ENCODE assay signal across 9 mouse cellular contexts in genomic region chr4:155069191-155069590, GRCm38 (mm10). TPM values are rescaled to one million over a fixed set of nuclear protein-coding genes. Genes with fewer than 3 reads are reported as not detected.
DNase-seq lines count a peak whose midpoint lies in the region; ATAC-seq and TF ChIP-seq lines count a peak whose summit lies in the region.
"Had no signal": no experiment of that assay in that cellular context is flagged by ENCODE, and none has a peak within 500 bp of the region (broad histone marks: within the 10 kb centered on the region; RNA-seq: fewer than 3 reads in every experiment).

No protein-coding gene starts in this region.

- WGBS in heart, embryonic 12.5 days, result 86% methylated on average over 6 of the region's 6 CpGs
- WGBS in lung, postnatal 0 days, result 87% methylated on average over 6 of the region's 6 CpGs

- H3K4me1 ChIP-seq in heart, embryonic 12.5 days (replicated peaks), result peaks cover 16% of the 10 kb centered on the region
- H3K4me1 ChIP-seq in lung, postnatal 0 days (ENCODE audit: insufficient read depth, low read depth, low read length), result peaks cover 6% of the 10 kb centered on the region
- peaks cover 2% of the 10 kb centered on the region for H3K4me1 ChIP-seq in cortical plate, adult 2 months (ENCODE audit: control insufficient read depth, insufficient read depth, low read length)

- no peak for ATAC-seq in heart, embryonic 12.5 days (ENCODE audit: insufficient number of reproducible peaks, low FRiP score)
- no peak for ATAC-seq in lung, postnatal 0 days

- DNase-seq in heart, adult 9 months (ENCODE audit: low spot score in 2 of 2), result no peak
- no peak for DNase-seq in lung, postnatal 0 days (ENCODE audit: low spot score)
- DNase-seq in lung, postnatal 14 days, result no peak
- peak; percentile 49 for DNase-seq in MN1 (ENCODE audit: low spot score)
- DNase-seq in spleen, adult 18-20 months, result no peak
- DNase-seq in ovary, postnatal 14 days (ENCODE audit: low spot score), result no peak
- DNase-seq: adrenal gland, postnatal 36 days had no signal

- H3K4me3 ChIP-seq in heart, embryonic 12.5 days, result no peak overlapping the region
- H3K4me3 ChIP-seq in lung, postnatal 0 days (ENCODE audit: low read depth, low read length), result no peak overlapping the region
- H3K4me3 ChIP-seq in cortical plate, adult 2 months (ENCODE audit: insufficient read depth, low read length), result no peak overlapping the region

- peak; percentile 55 for TF ChIP-seq CTCF in lung, postnatal 0 days (IDR thresholded peaks at IDR 0.05)
- peak; percentile 37 for TF ChIP-seq CTCF in cortical plate, adult 2 months (IDR thresholded peaks at IDR 0.05; ENCODE audit: extremely low read depth, insufficient read depth, low read length)

- H3K9ac ChIP-seq in heart, embryonic 12.5 days, result peak overlapping the region; percentile 14; the same call in 1 of the 2 replicates
- no peak overlapping the region for H3K9ac ChIP-seq in lung, postnatal 0 days (replicated peaks; ENCODE audit: low read depth)

- H3K27ac ChIP-seq in heart, embryonic 12.5 days (ENCODE audit: poor library complexity, severe bottlenecking), result no peak overlapping the region
- no peak overlapping the region for H3K27ac ChIP-seq in lung, postnatal 0 days (ENCODE audit: low read length)
- H3K27ac ChIP-seq in cortical plate, adult 2 months (ENCODE audit: insufficient read depth, low read length), result no peak overlapping the region

- no peak overlapping the region for H3K4me2 ChIP-seq in heart, embryonic 12.5 days
- H3K4me2 ChIP-seq in lung, postnatal 0 days (replicated peaks; ENCODE audit: low read depth, low read length), result no peak overlapping the region

- TF ChIP-seq EP300 in lung, postnatal 0 days (IDR thresholded peaks at IDR 0.05), result no peak

- no peaks in the 10 kb centered on the region for H3K27me3 ChIP-seq in heart, embryonic 12.5 days (replicated peaks)
- no peaks in the 10 kb centered on the region for H3K27me3 ChIP-seq in lung, postnatal 0 days (replicated peaks; ENCODE audit: insufficient read depth, low read length)

- peaks cover 58% of the 10 kb centered on the region for H3K36me3 ChIP-seq in heart, embryonic 12.5 days
- H3K36me3 ChIP-seq in lung, postnatal 0 days (ENCODE audit: insufficient read depth, low read length), result peaks cover 28% of the 10 kb centered on the region

- no peaks in the 10 kb centered on the region for H3K9me3 ChIP-seq in heart, embryonic 12.5 days (replicated peaks)
- H3K9me3 ChIP-seq in lung, postnatal 0 days (ENCODE audit: low read length), result no peaks in the 10 kb centered on the region

- no peak for TF ChIP-seq POLR2A in cortical plate, adult 2 months (IDR thresholded peaks at IDR 0.05; ENCODE audit: extremely low read depth, insufficient read depth, low read length)

RNA-seq across cellular contexts. Expression of gene Pex10, which starts 2.4 kb away (rescaled TPM):
- 15.3 and 15.9 TPM in 2 replicates for polyA plus RNA-seq in heart, embryonic 12.5 days (2016; fragmentation: Nextera tagmentation; extraction: Ambion mirVana)
- 17.5 and 19.4 TPM in 2 replicates for polyA plus RNA-seq in lung, postnatal 0 days (2015; fragmentation: Nextera tagmentation; extraction: Ambion mirVana)
- polyA plus RNA-seq in cortical plate, adult 2 months (2012; rRNA removed), result 17.8 and 19.5 TPM in 2 replicates

RNA-seq across cellular contexts. Expression of gene Plch2, which starts 12.6 kb away (rescaled TPM):
- polyA plus RNA-seq in heart, embryonic 12.5 days (2016; fragmentation: Nextera tagmentation; extraction: Ambion mirVana), result 0.09 and 0.38 TPM in 2 replicates
- polyA plus RNA-seq in lung, postnatal 0 days (2015; fragmentation: Nextera tagmentation; extraction: Ambion mirVana), result 4.6 and 5.5 TPM in 2 replicates
- 66.4 and 70.6 TPM in 2 replicates for polyA plus RNA-seq in cortical plate, adult 2 months (2012; rRNA removed)

RNA-seq across cellular contexts. Expression of gene Rer1, which starts 17.0 kb away (rescaled TPM):
- 136 and 144 TPM in 2 replicates for polyA plus RNA-seq in heart, embryonic 12.5 days (2016; fragmentation: Nextera tagmentation; extraction: Ambion mirVana)
- 156 and 157 TPM in 2 replicates for polyA plus RNA-seq in lung, postnatal 0 days (2015; fragmentation: Nextera tagmentation; extraction: Ambion mirVana)
- polyA plus RNA-seq in cortical plate, adult 2 months (2012; rRNA removed), result 81.8 and 86.9 TPM in 2 replicates

RNA-seq across cellular contexts. Expression of gene Morn1, which starts 17.2 kb away (rescaled TPM):
- 3.1 and 3.9 TPM in 2 replicates for polyA plus RNA-seq in heart, embryonic 12.5 days (2016; fragmentation: Nextera tagmentation; extraction: Ambion mirVana)
- polyA plus RNA-seq in lung, postnatal 0 days (2015; fragmentation: Nextera tagmentation; extraction: Ambion mirVana), result 6.2 and 9.4 TPM in 2 replicates
- polyA plus RNA-seq in cortical plate, adult 2 months (2012; rRNA removed), result 12.4 and 16.0 TPM in 2 replicates

Comparison
In these comparisons a context has a peak if more than half of its experiments do, and no peak if none do; other contexts are left out.
1. RNA of gene Plch2, which starts 12.6 kb away (polyA plus RNA-seq): 66.4 to 70.6 TPM in cortical plate, adult 2 months; 4.6 to 5.5 TPM in lung, postnatal 0 days and 0.09 to 0.38 TPM in heart, embryonic 12.5 days; every median in the first group is over 10 times any median in the second.